Mouse (Mus musculus) MEL (cell line): ENCODE measurements around the gene Zdhhc11.

Experiments used
- BHLHE40 ChIP-seq: IDR thresholded peaks from 2 replicates; pipeline ENCODE4 v1.6.1; 2012; ENCODE audit warnings: low read depth, mild to moderate bottlenecking, inconsistent platforms, low read length, improper control_type of control experiment, borderline replicate concordance
- CTCF ChIP-seq, 3 experiments: IDR thresholded peaks in 2 of 3; conservative IDR thresholded peaks in 1 of 3; 2 replicates each; pipeline ENCODE4 v1.5.1; 2011 to 2012; ENCODE audit warnings: low read length in 3 of 3, low read depth in 2 of 3, mild to moderate bottlenecking in 2 of 3, improper control_type of control experiment in 1 of 3, inconsistent platforms in 1 of 3, mixed read lengths in 1 of 3, moderate library complexity in 1 of 3; ENCODE audit not compliant: control insufficient read depth in 1 of 3, insufficient read depth in 1 of 3, poor library complexity in 1 of 3, severe bottlenecking in 1 of 3
- JUND ChIP-seq: IDR thresholded peaks from 2 replicates; pipeline ENCODE4 v1.6.1; 2011; ENCODE audit warnings: low read depth, mild to moderate bottlenecking, improper control_type of control experiment, low read length
- MAZ ChIP-seq: IDR thresholded peaks from 2 replicates; pipeline ENCODE4 v1.6.1; 2012; ENCODE audit warnings: low read depth, mild to moderate bottlenecking, inconsistent platforms, low read length, improper control_type of control experiment
- POLR2A ChIP-seq, 2 experiments: IDR thresholded peaks; 2 replicates each; pipeline ENCODE4 v1.6.1; 2011 to 2012; ENCODE audit warnings: low read length in 2 of 2, mild to moderate bottlenecking in 2 of 2, control low read depth in 1 of 2, improper control_type of control experiment in 1 of 2, low read depth in 1 of 2, moderate library complexity in 1 of 2; ENCODE audit not compliant: control insufficient read depth in 1 of 2, insufficient read depth in 1 of 2, poor library complexity in 1 of 2
- TAL1 ChIP-seq: IDR thresholded peaks from 2 replicates; pipeline ENCODE4 v1.6.1; 2012; ENCODE audit warnings: mild to moderate bottlenecking, inconsistent platforms, low read length, moderate library complexity, mixed read lengths
- TCF12 ChIP-seq: IDR thresholded peaks from 2 replicates; pipeline ENCODE4 v1.6.1; 2014; ENCODE audit warnings: low read depth, mild to moderate bottlenecking, inconsistent platforms, low read length, improper control_type of control experiment, moderate library complexity
- USF2 ChIP-seq, 2 experiments: IDR thresholded peaks; 2 replicates each; pipeline ENCODE4 v1.6.1; 2011 to 2012; ENCODE audit warnings: improper control_type of control experiment in 2 of 2, low read length in 2 of 2, borderline replicate concordance in 1 of 2, inconsistent platforms in 1 of 2, low read depth in 1 of 2, mild to moderate bottlenecking in 1 of 2; ENCODE audit not compliant: insufficient read depth in 1 of 2
- ZKSCAN1 ChIP-seq: IDR thresholded peaks from 2 replicates; pipeline ENCODE4 v1.6.1; 2012; ENCODE audit warnings: low read depth, mild to moderate bottlenecking, inconsistent platforms, low read length, improper control_type of control experiment, moderate library complexity

DNA sequence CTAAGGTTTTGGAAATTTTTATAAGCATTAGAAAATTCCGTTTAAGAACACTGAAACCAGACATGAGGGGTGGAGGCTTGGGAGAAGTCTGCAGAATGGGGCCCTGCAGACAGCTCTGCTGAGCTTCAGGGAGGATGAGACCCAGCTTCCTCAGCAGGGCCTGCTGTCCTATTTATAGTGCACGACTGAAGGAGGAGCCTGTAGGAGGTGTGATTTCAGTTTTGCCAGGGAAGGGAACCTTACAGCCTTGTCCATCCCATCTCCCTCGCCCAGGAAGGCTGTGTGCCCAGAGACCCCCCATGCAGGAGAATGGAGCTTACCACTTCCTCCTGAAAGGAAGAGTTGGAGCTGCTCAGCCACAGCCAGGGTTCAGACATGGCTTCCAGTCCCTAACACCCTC, 47.0 kb downstream of the Zdhhc11 start:
- TF ChIP-seq POLR2A (IDR thresholded peaks at IDR 0.05; ENCODE audit: control insufficient read depth in 1 of 2, insufficient read depth in 1 of 2, low read depth in 1 of 2, low read length in 2 of 2, poor library complexity in 1 of 2) (no peak), USF2 (IDR thresholded peaks at IDR 0.05; ENCODE audit: borderline replicate concordance in 1 of 2, insufficient read depth in 1 of 2, low read depth in 1 of 2, low read length in 2 of 2) (no peak), ZKSCAN1 (no peak), BHLHE40 (no peak), CTCF (IDR thresholded peaks at IDR 0.05 in 2 of 3, conservative IDR thresholded peaks at IDR 0.05 in 1 of 3; ENCODE audit: control insufficient read depth in 1 of 3, insufficient read depth in 1 of 3, low read depth in 2 of 3, low read length in 3 of 3, poor library complexity in 1 of 3, severe bottlenecking in 1 of 3) (no peak), TAL1 (no peak), TCF12 (no peak), JUND (no peak), MAZ (no peak)
